Mouse (Mus musculus) brain, embryonic 14.5 days (tissue): Measurements from ENCODE around the gene Slc7a15.

Experiments used
- CTCF ChIP-seq: fragments of 200-500 bp; IDR thresholded peaks from 2 replicates; pipeline ENCODE4 v1.5.1; 2012; ENCODE audit warnings: inconsistent platforms, mild to moderate bottlenecking, moderate library complexity, borderline replicate concordance; ENCODE audit not compliant: insufficient read depth, insufficient read length; ENCODE audit errors: extremely low read depth
- POLR2A ChIP-seq: fragments of 200-500 bp; IDR thresholded peaks from 2 replicates; pipeline ENCODE4 v1.6.1; 2012; ENCODE audit warnings: mild to moderate bottlenecking, inconsistent platforms, borderline replicate concordance; ENCODE audit not compliant: poor library complexity, insufficient read depth, insufficient read length, severe bottlenecking; ENCODE audit errors: extremely low read depth

DNA sequence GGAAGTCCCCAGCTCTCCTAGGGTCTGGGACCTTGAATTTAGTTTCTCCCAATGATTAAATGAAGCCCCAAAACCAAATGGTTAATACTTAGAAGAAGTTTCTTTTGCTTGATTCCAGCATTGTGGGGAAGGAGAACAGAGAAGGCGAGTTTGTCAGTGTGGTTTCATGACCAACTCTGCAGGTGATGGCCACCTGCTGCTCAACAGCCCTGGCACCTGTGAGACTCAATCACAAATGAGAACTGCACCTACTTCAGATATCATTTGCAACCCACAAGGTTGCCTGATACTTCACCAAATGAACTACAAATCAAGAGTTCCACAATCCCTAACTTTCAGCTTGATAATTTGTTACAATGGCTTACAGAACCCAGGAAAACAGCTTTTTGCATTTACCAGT, 71.7 kb downstream of the Slc7a15 start:
- TF ChIP-seq POLR2A (no peak), CTCF (no peak)
